Mouse (Mus musculus): ENCODE data around the gene Tgtp2.
"Not testable (repeated sequence)": the region's sequence is repeated elsewhere in the genome, so short reads cannot be mapped to it uniquely, and the experiment has no call there.

Gene Tgtp2

DNA sequence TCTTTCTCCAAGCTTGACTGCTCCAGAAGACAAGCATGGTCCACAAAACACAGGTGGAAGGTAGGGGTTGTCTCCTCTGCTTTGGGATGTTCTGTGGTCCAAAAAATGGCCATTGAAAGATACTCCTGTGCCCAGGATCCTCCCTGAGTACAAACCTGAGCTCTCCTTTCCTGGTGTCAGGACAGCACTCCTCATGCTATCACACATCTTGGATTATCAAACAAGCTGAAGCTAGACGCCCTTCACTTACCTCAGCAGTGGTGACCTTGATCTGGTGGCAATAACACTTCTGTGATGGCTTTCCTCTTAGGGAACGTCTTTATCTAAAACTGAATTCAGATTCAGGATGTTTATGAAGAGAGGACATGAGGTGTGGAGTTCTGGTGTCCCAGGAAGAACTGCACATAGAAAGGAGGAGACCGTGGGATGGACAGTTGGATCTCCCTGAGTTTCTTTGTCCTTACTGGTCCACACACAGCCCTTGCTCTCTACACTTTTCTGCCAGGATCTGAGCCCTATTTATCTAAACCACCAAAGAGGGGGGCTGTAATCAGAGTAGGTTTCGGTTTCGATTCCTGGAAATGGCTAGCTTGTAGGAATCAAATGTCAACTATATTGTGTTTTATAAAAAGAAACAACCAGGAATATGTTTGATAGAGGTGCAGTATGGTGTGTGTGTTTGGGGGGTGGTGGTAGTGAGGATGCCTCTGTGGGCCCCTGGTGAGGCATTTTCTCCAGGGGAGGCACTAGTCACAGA is at the start of gene Tgtp2:
Gene Tgtp2, minus strand, starts transcription at position 494 of the 757 bp plus-strand sequence.
- CTCF ChIA-PET = not testable (repeated sequence)

GRCm38 (mm10) chr11:49112624-49113219 is 48.7 kb upstream of the Tgtp2 start:
- CTCF ChIA-PET = interaction anchor here (0.6 kb wide), 1 partner anchor 255 kb away, joined by 4 read pairs; no protein-coding TSS in a partner anchor

DNA sequence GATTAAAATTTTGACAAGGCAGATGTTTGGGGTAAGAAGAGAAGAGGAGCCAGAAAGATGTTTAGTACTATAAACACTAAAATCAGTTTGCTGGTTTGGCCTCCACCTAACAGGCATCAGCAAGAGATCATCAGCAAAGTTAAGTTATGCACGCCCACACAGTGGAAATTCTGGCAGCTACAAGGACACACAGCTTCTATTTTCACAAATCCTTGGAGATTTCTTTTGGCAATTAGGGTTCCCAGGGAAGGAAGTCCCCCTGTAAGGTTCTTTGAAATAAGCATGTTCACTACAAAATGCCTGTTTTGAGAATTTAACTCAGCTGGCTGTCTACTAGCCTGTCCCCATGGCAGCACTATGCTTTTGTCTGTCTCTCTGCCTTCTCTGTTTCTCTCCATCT is 47.0 kb upstream of the Tgtp2 start:
- CTCF ChIA-PET = no interaction called here

- CTCF ChIA-PET = interaction anchor here (0.5 to 1.0 kb wide), 3 partner anchors 320 to 1266 kb away, joined by 8 to 12 read pairs (median 12); no protein-coding TSS in a partner anchor
Observed at GRCm38 (mm10) chr11:49108833-49109232, 44.8 kb upstream of the Tgtp2 start.

DNA sequence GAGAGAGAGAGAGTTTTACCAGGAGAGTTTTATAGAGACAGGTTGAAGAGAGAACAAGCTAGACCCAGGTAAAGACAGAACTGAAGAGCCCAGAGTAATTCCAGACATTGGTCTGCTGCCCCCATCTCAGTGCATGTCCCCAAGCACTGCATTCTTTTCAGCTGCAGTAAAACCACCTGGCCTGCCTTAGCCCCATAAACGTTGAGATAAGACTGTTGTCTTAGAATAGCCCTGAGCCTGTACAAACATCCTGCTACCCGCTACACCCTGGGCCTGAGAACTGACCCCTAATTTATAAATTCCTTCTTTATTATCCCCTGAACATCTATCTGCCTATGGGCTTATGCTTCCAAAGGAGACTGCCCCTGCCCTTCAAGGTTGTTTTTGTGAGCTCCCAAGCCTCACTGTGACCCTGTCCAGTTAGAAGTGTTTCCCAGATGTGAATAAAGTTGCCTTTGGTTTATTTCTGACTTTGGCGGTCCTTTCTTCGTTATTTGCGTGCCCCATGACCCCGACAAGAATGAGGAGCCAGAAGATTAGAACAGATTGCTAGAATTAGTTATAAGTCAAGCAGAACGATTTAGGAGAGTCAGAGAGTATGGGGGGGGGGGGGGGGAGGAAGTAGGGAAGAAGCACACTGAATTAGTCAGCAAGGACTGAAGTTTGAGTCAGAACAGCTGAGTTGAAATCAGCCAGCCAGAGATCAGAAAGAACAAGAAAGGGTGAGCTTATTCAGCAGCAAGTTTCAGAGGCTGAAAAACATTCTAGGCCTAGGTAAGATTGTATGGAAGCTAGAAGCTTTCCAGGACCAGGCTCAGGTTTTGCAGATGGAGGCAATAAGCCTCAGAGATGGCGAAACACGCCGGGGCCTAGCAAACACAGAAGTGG is 43.9 kb upstream of the Tgtp2 start:
- CTCF ChIA-PET = interaction anchor here (0.6 to 1.0 kb wide), 6 partner anchors 9 to 336 kb away, joined by 3 to 14 read pairs (median 12); no protein-coding TSS in a partner anchor

DNA sequence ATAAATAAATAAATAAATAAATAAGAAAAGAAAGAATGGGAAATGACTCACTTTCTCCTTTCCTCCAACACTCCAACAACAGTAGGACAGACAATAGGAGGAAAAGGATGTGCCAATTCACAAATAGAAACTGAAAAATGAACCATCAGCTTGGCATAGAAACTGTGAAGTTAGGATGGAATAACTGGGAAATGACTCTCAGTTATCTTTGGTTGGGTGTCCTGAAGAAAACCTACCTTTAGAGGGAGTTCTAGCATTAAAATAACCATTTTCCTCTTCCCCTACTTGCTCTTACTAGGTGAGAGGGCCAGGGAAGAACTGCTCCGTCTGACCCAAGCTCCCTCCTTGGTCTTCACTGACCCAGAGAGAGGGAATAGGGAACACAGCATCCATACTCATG is 41.7 kb upstream of the Tgtp2 start:
- CTCF ChIA-PET = interaction anchor here (0.7 kb wide), 1 partner anchor 9 kb away, joined by 3 read pairs; no protein-coding TSS in a partner anchor

DNA sequence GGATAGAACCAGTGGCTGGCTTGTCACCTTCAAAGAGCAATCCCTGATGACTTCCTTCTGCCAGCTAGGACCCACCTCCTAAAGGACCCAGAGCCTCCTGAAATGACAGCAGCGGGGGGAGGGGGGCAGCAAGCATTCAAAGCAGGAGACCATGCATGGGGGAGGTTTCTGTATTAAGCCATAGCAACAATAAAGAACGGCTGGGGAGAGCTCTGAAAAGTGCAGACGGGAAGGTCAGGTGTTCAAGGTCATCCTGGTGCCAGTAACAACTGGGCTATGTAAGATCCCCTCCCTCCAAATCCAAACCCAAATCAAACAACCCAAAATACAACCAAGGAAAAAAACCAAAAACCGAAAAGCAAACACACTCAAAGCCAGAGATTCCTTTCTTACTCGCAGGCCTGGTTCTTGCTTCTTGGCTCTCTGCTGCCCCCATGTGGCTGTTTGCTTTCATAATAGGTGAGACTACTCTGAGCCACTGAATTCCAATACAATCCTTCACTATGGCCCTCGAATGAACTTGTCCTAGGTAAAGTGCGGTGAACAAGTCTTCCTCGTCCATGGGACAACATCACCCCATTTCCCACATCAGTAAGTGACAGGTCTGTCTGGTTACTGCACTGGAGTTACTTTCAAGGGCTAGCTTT is 39.2 kb upstream of the Tgtp2 start:
- CTCF ChIA-PET = interaction anchor here (1.4 kb wide), 1 partner anchor 228 kb away, joined by 8 read pairs; no protein-coding TSS in a partner anchor

GRCm38 (mm10) chr11:49101500-49101899 is 37.5 kb upstream of the Tgtp2 start:
- CTCF ChIA-PET = interaction anchor here (0.8 kb wide), 1 partner anchor 10 kb away, joined by 3 read pairs; no protein-coding TSS in a partner anchor

- CTCF ChIA-PET = interaction anchor here (0.8 kb wide), 1 partner anchor 9 kb away, joined by 3 read pairs; no protein-coding TSS in a partner anchor
Observed at GRCm38 (mm10) chr11:49100409-49100808, 36.4 kb upstream of the Tgtp2 start.

- CTCF ChIA-PET = no interaction called here
Observed at GRCm38 (mm10) chr11:49095367-49095766, 31.4 kb upstream of the Tgtp2 start.

- CTCF ChIA-PET = interaction anchor here (0.7 kb wide), 1 partner anchor 101 kb away, joined by 3 read pairs; no protein-coding TSS in a partner anchor
Observed at GRCm38 (mm10) chr11:49093861-49094660, 30.1 kb upstream of the Tgtp2 start.

- CTCF ChIA-PET = interaction anchor here (0.6 to 1.0 kb wide), 3 partner anchors 10 to 223 kb away, joined by 3 to 10 read pairs (median 5); no protein-coding TSS in a partner anchor
Observed at GRCm38 (mm10) chr11:49092786-49093185, 28.8 kb upstream of the Tgtp2 start.

DNA sequence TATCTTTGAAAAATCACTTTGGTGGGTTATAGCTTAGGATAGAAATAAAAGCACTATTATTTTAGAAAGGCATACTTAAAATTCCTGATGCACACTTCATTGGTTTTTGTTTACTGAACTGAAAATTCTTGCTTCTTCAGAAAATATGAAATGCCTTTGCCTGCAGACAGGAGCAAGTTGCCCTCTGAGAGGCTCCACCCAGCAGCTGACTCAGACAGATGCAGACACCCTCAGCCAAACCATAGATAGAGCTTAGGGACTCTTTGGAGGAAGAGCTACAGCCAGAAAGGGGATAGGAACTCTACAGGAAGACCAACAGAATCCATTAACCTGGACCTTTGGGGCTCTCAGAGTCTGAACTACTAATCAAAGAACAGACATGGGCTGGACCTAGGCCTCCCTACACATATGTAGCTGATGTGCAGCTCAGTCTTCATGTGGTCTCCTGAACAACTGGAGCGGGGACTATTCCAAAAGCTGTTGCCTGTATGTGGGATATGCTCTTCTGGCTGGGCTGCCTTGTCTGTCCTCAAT is 28.1 kb upstream of the Tgtp2 start:
- CTCF ChIA-PET = interaction anchor here (0.8 to 1.1 kb wide), 3 partner anchors 9 to 222 kb away, joined by 3 to 10 read pairs (median 3); no protein-coding TSS in a partner anchor

DNA sequence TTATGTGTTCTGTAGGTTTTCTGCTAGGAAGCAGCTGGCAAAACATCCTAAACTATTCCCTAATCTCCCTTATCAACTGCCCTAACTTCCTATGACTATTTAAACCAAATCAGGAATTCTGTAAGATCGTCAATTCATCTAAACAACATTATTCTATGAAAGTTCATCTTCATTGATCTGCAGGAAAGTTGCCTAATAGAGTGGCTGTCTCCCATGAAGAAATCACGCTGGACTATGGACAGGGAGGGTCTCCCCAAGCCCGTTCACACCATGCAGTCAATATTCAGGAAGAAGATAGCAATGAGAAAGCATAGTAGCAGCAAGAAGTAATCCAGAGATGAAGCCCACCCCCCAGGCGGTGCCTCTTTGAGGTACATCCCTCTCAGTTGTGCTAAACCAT is 27.2 kb upstream of the Tgtp2 start:
- CTCF ChIA-PET = interaction anchor here (1.1 kb wide), 1 partner anchor 10 kb away, joined by 3 read pairs; no protein-coding TSS in a partner anchor

GRCm38 (mm10) chr11:49090551-49090950 is 26.5 kb upstream of the Tgtp2 start:
- CTCF ChIA-PET = no interaction called here

DNA sequence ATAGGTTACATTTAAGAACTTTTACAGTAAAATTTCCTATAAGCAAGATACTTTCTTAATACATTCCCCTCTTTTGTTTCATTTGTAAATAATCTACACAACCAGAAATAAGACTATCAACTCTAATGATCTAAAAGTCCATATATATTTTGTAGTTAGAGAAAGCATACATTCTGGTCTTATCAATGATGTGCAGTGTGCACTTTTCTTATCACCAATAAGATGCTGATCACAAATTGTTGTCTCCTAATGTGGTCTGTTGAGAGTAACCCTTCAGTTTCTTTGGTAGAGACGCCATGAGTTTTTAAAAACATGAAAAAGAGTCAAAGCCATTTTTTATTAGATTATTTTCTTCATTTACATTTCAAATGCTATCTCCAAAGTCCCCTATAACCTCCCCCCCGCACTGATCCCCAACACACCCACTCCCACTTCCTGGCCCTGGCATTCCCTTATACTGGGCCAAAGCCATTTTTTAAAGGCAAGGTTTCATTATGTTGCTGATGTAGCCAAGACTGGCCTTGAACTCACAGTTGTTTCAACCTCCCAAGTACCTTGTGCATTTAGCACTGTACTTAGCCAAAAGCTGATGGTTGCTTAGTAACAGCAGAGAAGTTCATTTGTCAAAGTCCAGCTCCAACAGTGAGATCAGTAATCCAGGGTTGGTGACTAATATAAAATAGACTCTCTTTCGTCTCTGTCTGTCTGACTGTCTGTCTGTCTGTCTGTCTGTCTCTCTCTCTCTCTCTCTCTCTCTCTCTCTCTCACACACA is 25.9 kb upstream of the Tgtp2 start:
- CTCF ChIA-PET = no interaction called here

GRCm38 (mm10) chr11:49088990-49089652 is 25.1 kb upstream of the Tgtp2 start:
- CTCF ChIA-PET = no interaction called here

DNA sequence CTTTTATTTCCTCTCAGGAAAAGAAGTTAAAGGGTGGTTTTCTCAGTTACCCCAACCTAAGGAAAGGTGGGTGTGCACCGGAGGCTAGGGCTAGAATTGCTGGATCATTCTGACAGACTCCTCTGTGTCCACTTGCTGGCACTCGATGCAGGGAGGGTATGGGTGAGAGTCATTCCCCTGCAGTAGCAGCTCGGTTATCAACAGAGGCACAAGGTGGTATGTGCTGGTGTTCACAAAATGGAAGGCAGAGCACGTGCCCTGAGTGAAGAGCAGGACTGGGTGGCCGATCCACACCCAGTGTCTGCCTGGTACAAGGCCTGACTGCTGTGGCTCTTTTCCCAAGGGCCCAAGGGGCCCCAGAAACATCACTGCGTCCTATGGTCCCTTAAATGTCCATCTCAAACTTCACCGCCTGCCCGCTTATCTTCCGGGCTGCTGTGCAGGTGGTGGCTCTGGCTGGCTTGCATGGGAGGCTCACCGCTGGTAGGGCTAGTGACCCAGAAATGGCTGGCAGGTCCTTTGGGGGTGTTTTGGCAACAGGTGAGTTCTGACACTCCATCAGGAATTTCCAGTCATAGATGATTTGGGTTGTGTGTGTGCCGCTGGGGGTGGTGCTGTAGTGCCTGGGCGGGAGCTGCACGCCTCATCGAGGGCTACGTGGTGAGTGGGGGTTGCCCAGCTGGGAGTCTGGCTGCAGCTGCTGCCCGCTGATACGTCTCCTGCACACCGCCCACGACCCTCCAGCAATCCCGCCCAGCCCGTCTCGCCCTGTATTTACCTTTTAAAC is 24.0 kb upstream of the Tgtp2 start:
- CTCF ChIA-PET = no interaction called here

Measured in spleen, embryonic (tissue).